Mouse (Mus musculus): Measurements from ENCODE around the gene Srgap3.

GRCm38 (mm10) chr6:112852261-112853235 lies 94.5 kb downstream of the Srgap3 start:
- TF ChIP-seq ZNF384 (IDR thresholded peaks at IDR 0.05; ENCODE audit: low read depth, low read length) (no peak), MAFK (IDR thresholded peaks at IDR 0.05; ENCODE audit: insufficient read depth, low read depth, low read length) (no peak), HCFC1 (IDR thresholded peaks at IDR 0.05; ENCODE audit: borderline replicate concordance, insufficient read depth, low read length) (no peak), CHD2 (IDR thresholded peaks at IDR 0.05; ENCODE audit: low read depth, low read length) (no peak)
